In the genomic region with DNA sequence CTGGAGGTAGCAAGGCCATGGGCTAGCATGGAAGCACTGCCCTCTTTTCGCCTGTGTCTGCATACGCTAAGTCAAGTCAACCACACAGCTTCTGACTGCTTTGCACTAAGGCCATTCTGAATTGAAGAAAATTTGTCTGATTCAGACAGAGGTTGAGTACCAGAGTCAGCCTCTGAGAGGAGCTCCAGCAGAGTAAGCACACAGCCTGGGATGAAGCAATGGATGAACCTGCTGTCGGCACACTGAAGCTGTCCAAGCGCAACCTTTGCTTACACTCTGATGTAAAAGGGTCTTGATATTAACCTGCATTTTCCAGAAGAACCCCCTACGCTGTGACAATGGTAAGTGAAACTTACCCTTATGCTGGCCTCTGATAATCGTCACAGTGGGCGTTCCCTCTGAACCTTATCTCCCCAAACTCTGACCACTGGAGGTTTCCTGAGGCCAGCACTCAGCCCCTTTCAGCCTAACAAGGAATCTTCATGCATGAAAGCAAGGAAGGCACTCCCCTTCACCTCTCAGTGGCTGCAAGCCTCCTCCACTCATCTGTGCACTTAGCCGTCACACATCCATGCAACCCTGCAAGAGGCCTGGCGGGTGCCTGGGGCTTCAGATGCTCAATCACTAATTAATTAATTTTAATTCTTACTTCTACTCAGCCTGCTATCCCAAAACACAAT, we compare ENCODE assay signal across 11 mouse cellular contexts. TPM values are rescaled to one million over a fixed set of nuclear protein-coding genes. Genes with fewer than 3 reads are reported as not detected.
DNase-seq lines count a peak whose midpoint lies in the region; ATAC-seq lines count a peak whose summit lies in the region.
"Had no signal": no experiment of that assay in that cellular context is flagged by ENCODE, and none has a peak within 500 bp of the region (broad histone marks: within the 10 kb centered on the region; RNA-seq: fewer than 3 reads in every experiment).

No protein-coding gene starts in this region.

- H3K9ac ChIP-seq in heart, embryonic 13.5 days = 0 out of 2 replicates have a peak overlapping the region, but pooled peaks have one; percentile 28
- H3K9ac ChIP-seq in midbrain, embryonic 12.5 days (replicated peaks) = no peak overlapping the region
- H3K9ac ChIP-seq in neural tube, embryonic 14.5 days (replicated peaks; ENCODE audit: low read depth, low read length) = no peak overlapping the region

- no peak for DNase-seq in heart, adult 9 months (ENCODE audit: low spot score in 2 of 2)
- no peak for DNase-seq in midbrain, embryonic 10.5 days (ENCODE audit: low spot score)
- DNase-seq in thymus, postnatal 36 days = no peak
- DNase-seq in gastrocnemius, postnatal 10 days = no peak
- DNase-seq: kidney, postnatal 36 days had no signal

- no peak for ATAC-seq in heart, embryonic 13.5 days (ENCODE audit: extremely low read depth, insufficient number of reproducible peaks, low FRiP score, low TSS enrichment)
- 0 out of 2 replicates have a peak, but pooled peaks have one; percentile 44 for ATAC-seq in midbrain, embryonic 12.5 days (ENCODE audit: low FRiP score, low read depth)
- ATAC-seq in hematopoietic stem cell, adult 5-6 weeks (replicated peaks in 1 of 2; ENCODE audit: insufficient read depth in 1 of 2, low FRiP score in 2 of 2, low TSS enrichment in 1 of 2, low read depth in 1 of 2, poor library complexity in 2 of 2, severe bottlenecking in 2 of 2) = peak; percentile 32 to 36; a peak in 3 of 4 replicates
- ATAC-seq in neural tube, embryonic 14.5 days (ENCODE audit: low read depth) = peak; percentile 61; the same call in 1 of the 2 replicates

- H3K9me3 ChIP-seq in heart, embryonic 13.5 days = no peaks in the 10 kb centered on the region
- H3K9me3 ChIP-seq in midbrain, embryonic 12.5 days = no peaks in the 10 kb centered on the region
- no peaks in the 10 kb centered on the region for H3K9me3 ChIP-seq in midbrain, embryonic 10.5 days (replicated peaks)
- H3K9me3 ChIP-seq in neural tube, embryonic 14.5 days (ENCODE audit: control insufficient read depth, low read length) = no peaks in the 10 kb centered on the region

- H3K27ac ChIP-seq in heart, embryonic 13.5 days (replicated peaks) = no peak overlapping the region
- H3K27ac ChIP-seq in midbrain, embryonic 12.5 days (replicated peaks) = no peak overlapping the region
- no peak overlapping the region for H3K27ac ChIP-seq in midbrain, embryonic 10.5 days (replicated peaks)
- no peak overlapping the region for H3K27ac ChIP-seq in neural tube, embryonic 14.5 days (ENCODE audit: low read depth, low read length)

- H3K4me1 ChIP-seq in heart, embryonic 13.5 days = no peaks in the 10 kb centered on the region
- 0 out of 2 replicates have a peak, but pooled peaks cover 3% of the 10 kb centered on the region for H3K4me1 ChIP-seq in midbrain, embryonic 12.5 days
- H3K4me1 ChIP-seq in midbrain, embryonic 10.5 days = peaks cover 6% of the 10 kb centered on the region; the same call in 1 of the 2 replicates
- H3K4me1 ChIP-seq in neural tube, embryonic 14.5 days (ENCODE audit: control insufficient read depth, insufficient read depth, low read length) = no peaks in the 10 kb centered on the region

- H3K36me3 ChIP-seq in heart, embryonic 13.5 days = no peaks in the 10 kb centered on the region
- no peaks in the 10 kb centered on the region for H3K36me3 ChIP-seq in midbrain, embryonic 12.5 days
- no peaks in the 10 kb centered on the region for H3K36me3 ChIP-seq in midbrain, embryonic 10.5 days
- no peaks in the 10 kb centered on the region for H3K36me3 ChIP-seq in neural tube, embryonic 14.5 days (ENCODE audit: control insufficient read depth, insufficient read depth, low read length)

- no peaks in the 10 kb centered on the region for H3K27me3 ChIP-seq in heart, embryonic 13.5 days (replicated peaks)
- no peaks in the 10 kb centered on the region for H3K27me3 ChIP-seq in midbrain, embryonic 12.5 days
- no peaks in the 10 kb centered on the region for H3K27me3 ChIP-seq in midbrain, embryonic 10.5 days (ENCODE audit: low read depth, poor library complexity, severe bottlenecking)
- H3K27me3 ChIP-seq in neural tube, embryonic 14.5 days (ENCODE audit: control insufficient read depth, insufficient read depth, low read length) = no peaks in the 10 kb centered on the region

- H3K4me3 ChIP-seq in heart, embryonic 13.5 days = no peak overlapping the region
- no peak overlapping the region for H3K4me3 ChIP-seq in midbrain, embryonic 12.5 days
- no peak overlapping the region for H3K4me3 ChIP-seq in midbrain, embryonic 10.5 days
- H3K4me3 ChIP-seq in neural tube, embryonic 14.5 days (ENCODE audit: low read depth, low read length) = no peak overlapping the region

- WGBS in heart, embryonic 13.5 days = 42% methylated on average over 9 of the region's 9 CpGs
- 69% methylated on average over 9 of the region's 9 CpGs for WGBS in midbrain, embryonic 12.5 days
- WGBS in midbrain, embryonic 10.5 days = 75% methylated on average over 9 of the region's 9 CpGs
- WGBS in neural tube, embryonic 14.5 days = 81% methylated on average over 9 of the region's 9 CpGs

- peak overlapping the region; percentile 38 for H3K4me2 ChIP-seq in heart, embryonic 13.5 days
- H3K4me2 ChIP-seq in midbrain, embryonic 12.5 days (replicated peaks) = no peak overlapping the region
- no peak overlapping the region for H3K4me2 ChIP-seq in neural tube, embryonic 14.5 days (ENCODE audit: low read depth, low read length)

RNA-seq across cellular contexts. Expression of a gene that starts 45.3 kb away (rescaled TPM):
- not detected in 2 replicates for polyA plus RNA-seq in heart, embryonic 13.5 days (2015; fragmentation: Nextera tagmentation; extraction: Ambion mirVana)
- polyA plus RNA-seq in midbrain, embryonic 12.5 days (2016; fragmentation: Nextera tagmentation; extraction: Ambion mirVana) = not detected in 2 replicates
- not detected in 2 replicates for polyA plus RNA-seq in midbrain, embryonic 10.5 days (2016; fragmentation: Nextera tagmentation; extraction: Ambion mirVana)
- not detected in 2 replicates for total RNA-seq in hematopoietic stem cell, adult 5-6 weeks (2017)
- not detected in 2 replicates for polyA plus RNA-seq in neural tube, embryonic 14.5 days (2014; fragmentation: Nextera tagmentation; extraction: Ambion mirVana)
- total RNA-seq in gastrocnemius, postnatal 10 days (2021) = not detected
- total RNA-seq: left cerebral cortex, adult 8-10 months had no signal
- polyA plus RNA-seq: neural tube, embryonic 11.5 days had no signal
